Mouse (Mus musculus): ENCODE data around the gene Golph3l. TPM values are rescaled to one million over a fixed set of nuclear protein-coding genes. Genes with fewer than 3 reads are reported as not detected.
A peak's percentile ranks its signal among the peaks of the same experiment; 100 is the strongest.

Gene Golph3l
- polyA plus RNA-seq, 1 experiment from 2014 or later, result 30.9 TPM

GRCm38 (mm10) chr3:95664940-95665352 lies 76.2 kb downstream of the Golph3l start:
- Histone ChIP-seq H3K9ac (no peak overlapping the region), H3K27ac (no peak overlapping the region), H3K36me3 (replicated peaks; ENCODE audit: control insufficient read depth, insufficient read depth) (peaks cover 59% of the 10 kb centered on the region), H3K4me2 (replicated peaks) (no peak overlapping the region), H3K9me3 (ENCODE audit: control insufficient read depth, low read length) (no peaks in the 10 kb centered on the region), H3K4me1 (replicated peaks; ENCODE audit: control insufficient read depth, insufficient read depth, low read length) (peaks cover 48% of the 10 kb centered on the region), H3K4me3 (replicated peaks; ENCODE audit: low read length) (no peak overlapping the region), H3K27me3 (ENCODE audit: control insufficient read depth, insufficient read depth, low read length) (no peaks in the 10 kb centered on the region)
- 91% methylated on average over 4 of the region's 4 CpGs for WGBS
- DNase-seq (ENCODE audit: low spot score) (no peak), ATAC-seq (ENCODE audit: low FRiP score) (no peak)

GRCm38 (mm10) chr3:95666124-95666844 lies 77.5 kb downstream of the Golph3l start:
- H3K4me1 ChIP-seq (replicated peaks; ENCODE audit: control insufficient read depth, insufficient read depth, low read length), result peaks cover 37% of the 10 kb centered on the region
- 69% methylated on average over 6 of the region's 6 CpGs for WGBS
- H3K9ac ChIP-seq, result no peak overlapping the region
- ATAC-seq (ENCODE audit: low FRiP score) (no peak), DNase-seq (ENCODE audit: low spot score) (no peak)
- H3K4me3 ChIP-seq (replicated peaks; ENCODE audit: low read length), result no peak overlapping the region
- H3K27me3 ChIP-seq (ENCODE audit: control insufficient read depth, insufficient read depth, low read length), result no peaks in the 10 kb centered on the region
- no peaks in the 10 kb centered on the region for H3K9me3 ChIP-seq (ENCODE audit: control insufficient read depth, low read length)
- no peak overlapping the region for H3K27ac ChIP-seq
- H3K4me2 ChIP-seq (replicated peaks), result no peak overlapping the region
- H3K36me3 ChIP-seq (replicated peaks; ENCODE audit: control insufficient read depth, insufficient read depth), result peaks cover 47% of the 10 kb centered on the region

GRCm38 (mm10) chr3:95667521-95667920 lies 78.8 kb downstream of the Golph3l start:
- H3K9me3 ChIP-seq (ENCODE audit: control insufficient read depth, low read length), result no peaks in the 10 kb centered on the region
- H3K36me3 ChIP-seq (replicated peaks; ENCODE audit: control insufficient read depth, insufficient read depth), result peaks cover 35% of the 10 kb centered on the region
- no peak for DNase-seq (ENCODE audit: low spot score)
- H3K27me3 ChIP-seq (ENCODE audit: control insufficient read depth, insufficient read depth, low read length), result no peaks in the 10 kb centered on the region
- peak overlapping the region; percentile 70 for H3K27ac ChIP-seq
- 0 out of 2 replicates have a peak overlapping the region, but pooled peaks have one; percentile 5 for H3K9ac ChIP-seq
- peak overlapping the region; percentile 7; the same call in 1 of the 2 replicates for H3K4me2 ChIP-seq (replicated peaks)
- peaks cover 25% of the 10 kb centered on the region for H3K4me1 ChIP-seq (replicated peaks; ENCODE audit: control insufficient read depth, insufficient read depth, low read length)
- no peak overlapping the region for H3K4me3 ChIP-seq (replicated peaks; ENCODE audit: low read length)
- no peak for ATAC-seq (ENCODE audit: low FRiP score)
- 64% methylated on average over 4 of the region's 4 CpGs for WGBS

- ATAC-seq (ENCODE audit: low FRiP score) (peak; percentile 47; the same call in 1 of the 2 replicates), DNase-seq (ENCODE audit: low spot score) (no peak)
- Histone ChIP-seq H3K36me3 (replicated peaks; ENCODE audit: control insufficient read depth, insufficient read depth) (peaks cover 30% of the 10 kb centered on the region), H3K4me3 (replicated peaks; ENCODE audit: low read length) (no peak overlapping the region), H3K27ac (peak overlapping the region; percentile 70), H3K4me2 (replicated peaks) (peak overlapping the region; percentile 7), H3K9me3 (ENCODE audit: control insufficient read depth, low read length) (no peaks in the 10 kb centered on the region), H3K4me1 (replicated peaks; ENCODE audit: control insufficient read depth, insufficient read depth, low read length) (peaks cover 20% of the 10 kb centered on the region), H3K27me3 (ENCODE audit: control insufficient read depth, insufficient read depth, low read length) (no peaks in the 10 kb centered on the region), H3K9ac (0 out of 2 replicates have a peak overlapping the region, but pooled peaks have one; percentile 5)
- 32% methylated on average over 7 of the region's 7 CpGs for WGBS
These were observed 79.3 kb downstream of the Golph3l start for GRCm38 (mm10) chr3:95668026-95668425.

Other genes starting within 250 kb of the Golph3l start
- gene Setdb1, start 231.7 kb upstream of the Golph3l start, polyA plus RNA-seq (2014; fragmentation: Nextera tagmentation; extraction: Ambion mirVana), result 47.6 and 54.2 TPM in 2 replicates
- not detected in 2 replicates for gene 4930558C23Rik, start 186.1 kb upstream of the Golph3l start, polyA plus RNA-seq (2014; fragmentation: Nextera tagmentation; extraction: Ambion mirVana)
- gene Arnt, start 154.5 kb upstream of the Golph3l start, polyA plus RNA-seq (2014; fragmentation: Nextera tagmentation; extraction: Ambion mirVana), result 12.3 and 13.3 TPM in 2 replicates
- gene Ctsk, start 89.7 kb upstream of the Golph3l start, polyA plus RNA-seq (2014; fragmentation: Nextera tagmentation; extraction: Ambion mirVana), result 9.1 and 11.5 TPM in 2 replicates
- gene Ctss, start 62.1 kb upstream of the Golph3l start, polyA plus RNA-seq (2014; fragmentation: Nextera tagmentation; extraction: Ambion mirVana), result 16.3 and 17.7 TPM in 2 replicates
- not detected in 2 replicates for gene Hormad1, start 29.3 kb upstream of the Golph3l start, polyA plus RNA-seq (2014; fragmentation: Nextera tagmentation; extraction: Ambion mirVana)
- gene Ensa, start 36.1 kb downstream of the Golph3l start, polyA plus RNA-seq (2014; fragmentation: Nextera tagmentation; extraction: Ambion mirVana), result 95.1 and 102 TPM in 2 replicates
- 60.3 and 72.3 TPM in 2 replicates for gene Mcl1, start 69.9 kb downstream of the Golph3l start, polyA plus RNA-seq (2014; fragmentation: Nextera tagmentation; extraction: Ambion mirVana)
- 0.35 and 1.3 TPM in 2 replicates for gene Adamtsl4, start 99.0 kb downstream of the Golph3l start, polyA plus RNA-seq (2014; fragmentation: Nextera tagmentation; extraction: Ambion mirVana)
- 11.1 and 12.5 TPM in 2 replicates for gene Ecm1, start 150.6 kb downstream of the Golph3l start, polyA plus RNA-seq (2014; fragmentation: Nextera tagmentation; extraction: Ambion mirVana)
- gene Tars2, start 171.3 kb downstream of the Golph3l start, polyA plus RNA-seq (2014; fragmentation: Nextera tagmentation; extraction: Ambion mirVana), result 43.2 and 49.0 TPM in 2 replicates
- 20.8 and 21.2 TPM in 2 replicates for gene Rprd2, start 229.9 kb downstream of the Golph3l start, polyA plus RNA-seq (2014; fragmentation: Nextera tagmentation; extraction: Ambion mirVana)